Mouse (Mus musculus) heart, embryonic 12.5 days (tissue): ENCODE measurements around the gene Ubqln2. TPM values are rescaled to one million over a fixed set of nuclear protein-coding genes. Genes with fewer than 3 reads are reported as not detected.

Experiments
- polyA plus RNA-seq: library from polyadenylated mRNA; unstranded; fragments of >200 nt; fragmentation: Nextera tagmentation; extraction: Ambion mirVana; gene quantifications from 2 replicates; pipeline ENCODE4 v1.2.1, GENCODE M21; 2016

Gene Ubqln2
- polyA plus RNA-seq, 1 experiment from 2014 or later, result 18.5 TPM

Other genes with a start within 250 kb of the Ubqln2 start
- gene Cypt3, start 60.4 kb downstream of the Ubqln2 start, polyA plus RNA-seq, result not detected in 2 replicates
- gene Kctd12b, start 198.2 kb downstream of the Ubqln2 start, polyA plus RNA-seq, result 3.8 and 4.1 TPM in 2 replicates
- gene Nbdy, start 225.4 kb downstream of the Ubqln2 start, polyA plus RNA-seq, result 68.7 and 73.6 TPM in 2 replicates